Mouse (Mus musculus) hematopoietic stem cell, adult 5-6 weeks (primary cell): ENCODE data around the gene Nanos1. TPM values are rescaled to one million over a fixed set of nuclear protein-coding genes. Genes with fewer than 3 reads are reported as not detected.
A peak's percentile ranks its signal among the peaks of the same experiment; 100 is the strongest.

Experiments
- ATAC-seq, 2 experiments: fragments of 125-278 bp in 1 of 2; replicated peaks in 1 of 2; 2 replicates each; pipeline ENCODE4 v1.8.0; 2016 to 2017; ENCODE audit warnings: inconsistent platforms in 2 of 2, mild to moderate bottlenecking in 2 of 2, moderate number of reproducible peaks in 2 of 2, low read depth in 1 of 2, moderate TSS enrichment in 1 of 2; ENCODE audit not compliant: low FRiP score in 2 of 2, poor library complexity in 2 of 2, severe bottlenecking in 2 of 2, insufficient read depth in 1 of 2, low TSS enrichment in 1 of 2
- total RNA-seq: library from RNA; stranded (forward); fragments of 172-1452, 232-1000 nt; gene quantifications from 2 replicates; pipeline ENCODE4 v1.2.3, GENCODE M21; 2017

Gene Nanos1
- total RNA-seq, 1 experiment from 2014 or later, result 2.3 TPM

GRCm38 (mm10) chr19:60782034-60782433 lies 26.2 kb downstream of the Nanos1 start:
- no peak for ATAC-seq

GRCm38 (mm10) chr19:60784712-60785111 lies 28.9 kb downstream of the Nanos1 start:
- no peak for ATAC-seq

DNA sequence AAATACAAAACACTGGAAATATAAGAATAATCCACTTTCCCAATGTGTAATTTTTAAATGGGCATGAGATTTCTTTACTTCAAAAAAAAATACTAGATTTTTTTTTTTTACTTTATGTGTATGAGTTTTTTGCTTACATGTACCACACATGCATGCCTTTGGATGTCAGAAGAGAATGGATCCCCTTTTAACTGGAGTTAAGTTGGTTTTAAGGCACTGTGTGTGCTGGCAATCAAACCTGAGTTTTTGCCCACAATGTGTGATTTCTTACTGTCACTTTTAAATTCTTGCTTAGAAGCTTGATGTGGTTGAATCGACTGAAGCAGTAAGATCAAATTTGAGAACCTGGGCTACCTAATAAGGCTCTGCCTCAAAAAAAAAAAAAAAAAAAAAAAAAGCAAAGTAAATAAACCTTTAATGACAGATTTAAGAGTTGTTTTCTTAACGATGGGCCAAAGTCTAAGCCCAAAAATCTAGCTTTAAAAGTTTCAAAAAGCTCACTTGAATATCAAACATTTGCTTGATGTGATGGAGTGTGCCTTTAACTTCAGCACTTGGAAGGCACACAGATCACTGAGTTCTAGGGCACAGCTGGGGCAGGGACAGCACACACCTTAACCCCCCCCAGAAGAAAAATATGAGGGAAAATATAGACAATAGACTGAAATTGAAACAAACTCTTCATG lies 31.8 kb downstream of the Nanos1 start:
- ATAC-seq, result no peak

- no peak for ATAC-seq
These were observed 32.6 kb downstream of the Nanos1 start for GRCm38 (mm10) chr19:60788214-60788960.

- no peak for ATAC-seq
These were observed 33.7 kb downstream of the Nanos1 start for GRCm38 (mm10) chr19:60789452-60789851.

DNA sequence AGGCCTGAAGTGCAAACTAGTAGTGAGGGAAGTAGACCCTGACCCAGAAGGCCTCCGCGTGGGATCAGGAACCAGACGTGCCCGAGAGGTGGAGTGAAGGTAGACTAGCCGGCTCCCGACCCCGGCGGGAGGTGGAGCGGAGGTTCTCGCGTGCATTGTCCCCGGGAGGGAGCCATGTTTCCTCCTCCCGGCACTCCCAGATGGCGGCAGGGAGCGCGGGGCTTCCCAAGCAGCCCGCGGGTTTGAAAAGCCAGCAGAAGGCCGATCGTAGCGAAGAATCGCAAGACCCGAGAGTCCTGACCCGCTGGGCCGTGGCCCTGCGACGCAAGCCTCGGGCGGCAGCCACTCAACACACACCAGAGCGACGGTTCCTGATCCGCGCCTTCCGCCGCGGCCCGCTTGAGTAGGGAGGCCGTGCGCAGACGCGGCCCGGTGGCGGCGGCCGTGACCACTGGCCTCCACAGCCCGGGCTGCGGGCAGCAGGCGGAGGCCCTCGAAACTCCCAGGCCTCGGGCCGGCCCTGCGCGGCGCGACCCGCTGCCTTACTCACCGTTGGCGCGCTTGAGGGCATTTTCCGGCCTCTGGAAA lies 34.2 kb downstream of the Nanos1 start:
- peak; percentile 38 to 49; a peak in 3 of 4 replicates for ATAC-seq

GRCm38 (mm10) chr19:60790551-60791161 lies 34.9 kb downstream of the Nanos1 start, which contains the start of gene Eif3a:
Gene Eif3a, minus strand, starts transcription at chr19:60790658.
- ATAC-seq, result peak; percentile 82 to 85

DNA sequence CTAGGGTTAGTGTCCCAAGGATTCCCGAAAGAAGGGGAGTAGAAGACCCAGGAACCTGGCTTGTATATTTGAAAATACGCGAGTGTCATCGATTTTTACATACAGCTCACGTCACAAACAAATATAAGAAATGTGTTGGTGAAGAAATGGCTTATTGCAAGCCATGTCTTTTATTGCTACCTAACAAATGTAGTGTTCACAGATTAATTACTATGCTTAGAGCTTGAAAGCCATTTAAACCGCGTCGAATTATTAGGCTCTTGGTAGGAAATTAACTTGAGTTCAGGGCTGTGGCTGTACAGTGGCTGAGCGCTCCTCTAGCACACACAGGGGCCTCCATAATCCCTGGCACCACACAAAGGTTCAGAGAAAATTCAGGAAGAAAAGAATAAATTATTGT lies 35.4 kb downstream of the Nanos1 start:
- no peak for ATAC-seq

DNA sequence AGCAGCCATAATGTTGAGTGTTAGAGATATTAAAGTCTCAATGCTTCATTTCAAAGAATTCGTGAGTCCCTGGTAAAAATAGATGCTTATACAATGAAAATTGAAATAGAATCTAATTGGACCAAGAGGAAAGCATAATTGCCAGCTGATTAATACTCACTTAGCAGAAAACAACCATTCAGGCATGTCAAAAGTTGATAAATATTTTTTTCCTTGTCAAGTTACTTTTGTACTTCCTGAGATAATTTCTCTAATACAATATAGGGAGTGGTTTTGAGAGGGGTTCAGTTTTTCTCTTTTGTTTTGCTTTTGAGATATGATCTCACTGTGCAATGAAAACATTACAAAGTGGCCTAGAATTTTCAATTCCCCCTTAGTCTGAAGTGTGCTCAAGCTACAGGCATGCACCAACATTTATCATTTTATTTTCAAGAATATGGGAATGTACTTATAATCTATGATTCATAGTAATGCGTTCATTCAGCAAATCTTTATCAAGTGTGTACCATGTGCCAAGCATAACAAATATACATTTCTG lies 37.5 kb downstream of the Nanos1 start:
- no peak for ATAC-seq

DNA sequence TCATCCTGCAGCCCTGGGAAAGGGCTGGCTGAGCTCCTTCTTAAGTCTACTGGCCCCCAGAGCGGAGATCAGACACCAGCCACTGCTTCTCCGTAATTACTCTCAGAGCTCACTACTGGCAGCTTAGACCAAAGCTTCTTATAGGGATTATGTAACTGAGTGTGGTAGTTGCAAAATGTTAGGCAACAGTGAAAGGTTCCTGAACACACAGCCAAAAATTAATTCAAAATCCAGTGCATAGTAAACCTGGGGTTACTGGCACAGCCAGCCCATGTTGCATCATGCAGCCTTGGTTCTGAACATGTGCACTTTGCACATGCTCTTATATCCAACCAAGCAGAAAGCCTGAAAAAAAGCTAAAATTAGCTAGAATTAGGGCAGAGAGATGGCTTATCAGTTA lies 39.5 kb downstream of the Nanos1 start:
- ATAC-seq, result no peak; a peak in 1 of 4 replicates

DNA sequence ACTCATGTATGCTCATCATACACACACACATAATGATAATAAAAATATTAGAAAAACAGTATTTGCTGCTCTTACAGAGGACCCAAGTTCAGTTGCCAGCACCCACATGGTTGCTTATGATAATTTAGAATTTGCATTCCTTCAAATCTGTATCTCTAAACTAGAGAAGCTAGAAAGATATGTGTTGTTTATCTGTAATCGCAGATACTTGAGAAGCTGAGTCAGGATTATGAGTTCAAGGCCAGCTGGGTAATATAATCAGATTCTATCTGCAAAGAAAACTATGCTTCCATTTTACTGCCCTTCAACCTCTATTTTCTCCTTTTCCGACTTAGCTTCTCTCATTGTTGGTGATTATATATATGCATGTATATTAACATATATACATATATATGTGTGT lies 41.6 kb downstream of the Nanos1 start:
- no peak for ATAC-seq

DNA sequence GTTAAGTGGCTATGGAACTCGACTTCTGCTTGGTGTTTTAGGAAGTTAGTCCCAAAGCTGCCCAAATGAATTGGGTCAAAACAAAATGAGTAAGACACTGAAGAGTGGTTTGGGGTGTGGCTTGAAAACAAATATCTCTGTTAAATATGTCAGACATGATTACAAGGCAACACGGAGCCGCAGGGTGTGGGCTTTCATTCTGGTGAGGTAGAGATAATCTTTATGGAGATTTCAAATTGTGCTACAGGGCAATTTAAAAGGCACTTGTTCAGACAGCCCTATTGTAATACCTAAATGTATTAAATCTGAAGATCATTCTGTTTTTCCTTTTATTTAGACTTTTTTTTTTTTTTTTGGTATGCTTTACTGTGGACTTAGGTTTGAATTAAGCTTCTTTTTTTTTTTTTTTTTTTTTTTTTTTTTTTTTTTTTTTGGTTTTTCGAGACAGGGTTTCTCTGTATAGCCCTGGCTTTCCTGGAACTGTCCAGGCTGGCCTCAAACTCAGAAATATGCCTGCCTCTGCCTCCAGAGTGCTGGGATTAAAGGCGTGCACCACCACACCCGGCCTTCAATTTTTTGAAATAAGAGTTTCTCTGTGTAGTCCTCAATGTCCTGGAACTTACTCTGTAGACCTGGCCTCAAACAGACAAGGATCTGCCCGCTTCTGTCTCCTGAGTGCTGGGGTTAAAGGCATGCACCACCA lies 44.2 kb downstream of the Nanos1 start:
- ATAC-seq, result peak in 1 of 2 experiments; percentile 62; a peak in 1 of 4 replicates

DNA sequence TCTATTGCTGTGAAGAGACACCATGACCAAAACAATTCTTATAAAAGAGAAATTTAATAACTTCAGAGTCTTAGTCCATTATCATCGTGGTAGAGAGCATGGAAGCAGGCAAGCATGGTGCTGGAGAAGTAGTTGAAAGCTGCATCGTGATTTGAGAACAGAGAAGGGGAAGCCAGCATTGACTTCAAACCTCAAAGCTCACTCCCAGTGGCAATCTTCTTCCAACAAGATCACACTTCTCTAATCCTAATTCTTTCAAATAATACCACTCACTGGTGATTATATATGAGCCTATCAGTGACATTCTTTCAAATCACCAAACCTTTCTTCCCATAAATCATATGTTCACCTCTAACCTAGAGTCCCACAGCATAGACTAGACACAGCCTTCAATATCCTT lies 49.1 kb downstream of the Nanos1 start:
- no peak for ATAC-seq

Other genes with a start within 250 kb of the Nanos1 start
- 41.6 and 52.0 TPM in 2 replicates for gene Cacul1, start 175.0 kb upstream of the Nanos1 start, total RNA-seq
- 324 and 410 TPM in 2 replicates for gene Eif3a, start 34.7 kb downstream of the Nanos1 start, total RNA-seq
- gene Fam45a, start 55.6 kb downstream of the Nanos1 start, total RNA-seq, result 21.0 and 22.3 TPM in 2 replicates
- gene Sfxn4, start 105.5 kb downstream of the Nanos1 start, total RNA-seq, result 4.0 and 10.9 TPM in 2 replicates
- gene Prdx3, start 118.6 kb downstream of the Nanos1 start, total RNA-seq, result 66.0 and 122 TPM in 2 replicates
- 4.8 and 8.4 TPM in 2 replicates for gene Grk5, start 133.8 kb downstream of the Nanos1 start, total RNA-seq